Mouse (Mus musculus) stomach, embryonic 14.5 days (tissue): ENCODE results near the gene Ripk3. TPM values are rescaled to one million over a fixed set of nuclear protein-coding genes. Genes with fewer than 3 reads are reported as not detected.

ENCODE experiments used
- ATAC-seq: fragments of 200-750 bp; cut with Nextera tagmentation; 2 replicates; pipeline ENCODE4 v1.8.0; 2017; ENCODE audit warnings: low read depth, moderate TSS enrichment; ENCODE audit not compliant: insufficient number of reproducible peaks, insufficient read depth, low FRiP score
- H3K27ac ChIP-seq: fragments of 300-500 bp; sonication (generic); 2 replicates; pipeline ENCODE4 v1.5.1; 2014; ENCODE audit warnings: mild to moderate bottlenecking, low read length, moderate library complexity, mixed read lengths
- H3K27me3 ChIP-seq: fragments of 300-500 bp; sonication (generic); 2 replicates; pipeline ENCODE4 v1.6.1; 2014; ENCODE audit warnings: low read length, control low read depth, mixed read lengths; ENCODE audit not compliant: control insufficient read depth, insufficient read depth
- H3K36me3 ChIP-seq: fragments of 300-500 bp; sonication (generic); 2 replicates; pipeline ENCODE4 v1.6.1; 2014; ENCODE audit warnings: mild to moderate bottlenecking, control low read depth, low read length, moderate library complexity, mixed read lengths; ENCODE audit not compliant: control insufficient read depth, insufficient read depth
- H3K4me1 ChIP-seq: fragments of 300-500 bp; sonication (generic); 2 replicates; pipeline ENCODE4 v1.6.1; 2014; ENCODE audit warnings: low read length, control low read depth, mixed read lengths; ENCODE audit not compliant: control insufficient read depth, insufficient read depth
- H3K4me2 ChIP-seq: fragments of 300-500 bp; sonication (generic); replicated peaks from 2 replicates; pipeline ENCODE4 v1.6.1; 2014; ENCODE audit warnings: low read depth, low read length, control low read depth
- H3K4me3 ChIP-seq: fragments of 300-500 bp; sonication (generic); 2 replicates; pipeline ENCODE4 v1.5.1; 2014; ENCODE audit warnings: low read depth, low read length, control low read depth
- H3K9ac ChIP-seq: fragments of 300-500 bp; sonication (generic); replicated peaks from 2 replicates; pipeline ENCODE4 v1.6.1; 2014; ENCODE audit warnings: low read depth, mild to moderate bottlenecking, control low read depth, low read length, moderate library complexity, mixed read lengths
- H3K9me3 ChIP-seq: fragments of 300-500 bp; sonication (generic); 2 replicates; pipeline ENCODE4 v1.6.1; 2016; ENCODE audit warnings: low read depth, low read length, control low read depth; ENCODE audit not compliant: control insufficient read depth
- WGBS: fragments of 180-500 bp; shearing (Covaris S2); extraction: QIAGEN DNeasy Blood & Tissue Kit; methylation state at CpG from one replicate; pipeline ENCODE4 v1.1.7; 2014; 5-methylcytosine and 5-hydroxymethylcytosine counted together
- polyA plus RNA-seq: library from polyadenylated mRNA; unstranded; fragments of >200 nt; fragmentation: Nextera tagmentation; extraction: Ambion mirVana; gene quantifications from 2 replicates; pipeline ENCODE4 v1.2.1, GENCODE M21; 2014

Ripk3 gene
- polyA plus RNA-seq, 1 experiment from 2014 or later = 25.3 TPM

DNA sequence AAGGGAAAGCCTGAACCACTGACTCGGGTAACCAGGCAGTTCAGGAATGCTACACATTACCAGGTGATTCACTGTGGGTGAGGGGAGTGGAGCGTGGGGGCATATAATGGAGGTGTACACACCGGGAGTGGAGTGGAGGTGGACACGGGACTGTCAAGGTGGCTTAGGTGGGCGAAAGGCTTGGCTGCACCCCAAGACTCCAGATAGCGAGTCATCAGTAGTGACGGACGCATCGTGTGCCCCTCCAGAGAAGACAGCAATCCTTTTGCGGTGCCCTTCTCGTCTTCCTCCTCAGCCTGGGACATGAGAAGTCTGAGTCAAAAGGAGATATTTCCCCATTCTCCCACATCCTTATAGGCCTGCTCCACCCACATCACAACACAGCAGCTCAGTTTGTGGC, 10.9 kb downstream of the Ripk3 start:
- no peak overlapping the region for H3K27ac ChIP-seq
- no peaks in the 10 kb centered on the region for H3K9me3 ChIP-seq
- WGBS = 83% methylated on average over 11 of the region's 11 CpGs
- no peak overlapping the region for H3K4me3 ChIP-seq
- H3K36me3 ChIP-seq = no peaks in the 10 kb centered on the region
- H3K9ac ChIP-seq = no peak overlapping the region
- no peak overlapping the region for H3K4me2 ChIP-seq
- no peaks in the 10 kb centered on the region for H3K27me3 ChIP-seq
- peaks cover 10% of the 10 kb centered on the region for H3K4me1 ChIP-seq
- no peak for ATAC-seq

DNA sequence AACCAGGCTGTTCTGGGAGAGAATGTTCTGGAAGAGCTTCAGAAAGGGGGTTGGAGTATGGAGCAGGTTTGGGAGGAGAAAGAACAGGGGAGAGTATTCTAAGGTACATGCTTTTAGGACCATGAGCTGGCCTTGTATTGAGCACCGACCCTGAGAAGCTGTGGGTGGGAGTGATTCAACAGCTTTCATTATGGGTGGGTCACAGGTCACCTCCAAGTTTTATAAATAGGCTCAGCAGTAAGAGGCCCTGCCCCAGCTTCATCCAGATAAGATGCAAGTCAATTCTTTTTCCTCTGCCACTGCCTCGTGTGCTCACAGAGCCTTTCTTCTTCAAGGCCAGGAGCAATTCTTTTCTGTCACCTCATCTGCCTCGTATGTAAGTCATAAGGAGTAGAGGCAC, 11.5 kb downstream of the Ripk3 start:
- no peak overlapping the region for H3K4me3 ChIP-seq
- 12% methylated on average over 3 of the region's 3 CpGs for WGBS
- H3K36me3 ChIP-seq = no peaks in the 10 kb centered on the region
- no peaks in the 10 kb centered on the region for H3K9me3 ChIP-seq
- H3K27ac ChIP-seq = no peak overlapping the region
- H3K4me2 ChIP-seq = no peak overlapping the region
- H3K4me1 ChIP-seq = peaks cover 5% of the 10 kb centered on the region
- no peak for ATAC-seq
- H3K27me3 ChIP-seq = no peaks in the 10 kb centered on the region
- H3K9ac ChIP-seq = no peak overlapping the region

DNA sequence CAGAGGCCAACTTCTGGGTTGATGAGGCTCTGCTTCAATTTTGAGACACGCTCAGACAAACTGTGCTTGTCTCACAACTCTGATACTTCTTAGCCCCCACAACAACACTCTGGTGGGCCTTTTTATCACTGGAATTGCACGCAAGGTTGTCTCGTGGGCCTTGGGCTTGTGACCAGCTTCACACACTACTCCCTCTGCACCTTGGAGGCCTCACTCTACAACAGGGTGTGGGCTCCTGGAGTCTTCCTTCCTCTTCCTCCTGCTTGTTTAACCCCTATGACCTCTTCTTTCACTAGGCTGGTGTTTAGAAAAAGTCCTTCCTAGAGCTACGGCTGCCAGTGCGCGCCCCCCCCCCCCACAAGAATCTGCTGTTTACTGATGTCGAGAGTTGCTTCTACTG, 12.0 kb downstream of the Ripk3 start:
- 51% methylated on average over 7 of the region's 7 CpGs for WGBS
- Histone ChIP-seq H3K4me1 (peaks cover 5% of the 10 kb centered on the region), H3K27me3 (no peaks in the 10 kb centered on the region), H3K4me2 (no peak overlapping the region), H3K9ac (no peak overlapping the region), H3K36me3 (no peaks in the 10 kb centered on the region), H3K4me3 (no peak overlapping the region), H3K9me3 (no peaks in the 10 kb centered on the region), H3K27ac (no peak overlapping the region)
- ATAC-seq = no peak

DNA sequence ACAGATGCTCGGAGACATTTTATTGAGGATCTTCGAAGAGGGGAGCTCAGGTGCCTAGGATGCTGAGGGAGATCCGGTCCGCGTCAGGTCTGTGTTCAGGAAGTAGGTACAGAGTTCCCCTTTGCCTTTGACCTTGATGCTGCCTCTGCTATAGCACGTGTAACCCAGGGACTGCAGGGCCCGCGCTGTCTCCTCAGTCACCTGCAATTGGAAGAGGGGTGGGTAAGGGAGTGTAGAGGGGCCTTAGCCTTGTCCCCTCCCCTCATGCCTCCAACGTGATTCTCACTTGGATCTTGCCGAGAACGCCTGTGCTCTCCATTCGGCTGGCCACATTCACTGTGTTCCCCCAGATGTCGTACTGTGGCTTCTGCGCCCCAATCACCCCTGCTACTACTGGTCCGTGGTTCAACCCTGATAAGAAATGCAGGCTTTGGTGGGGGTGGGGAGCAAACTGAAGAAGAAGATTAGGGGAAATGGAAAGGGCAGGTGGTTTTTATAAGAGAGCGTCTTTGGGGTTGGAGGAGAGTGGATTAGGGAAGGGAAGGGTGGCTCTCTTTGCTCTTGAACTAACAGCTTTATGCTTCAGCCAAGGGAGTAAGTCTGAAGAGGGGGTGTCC, 19.5 kb downstream of the Ripk3 start:
- H3K9ac ChIP-seq = no peak overlapping the region
- 0 out of 2 replicates have a peak, but pooled peaks cover 5% of the 10 kb centered on the region for H3K4me1 ChIP-seq
- no peak overlapping the region for H3K27ac ChIP-seq
- H3K4me3 ChIP-seq = no peak overlapping the region
- H3K27me3 ChIP-seq = peaks cover 12% of the 10 kb centered on the region; the same call in 1 of the 2 replicates
- H3K36me3 ChIP-seq = no peaks in the 10 kb centered on the region
- no peak for ATAC-seq
- no peaks in the 10 kb centered on the region for H3K9me3 ChIP-seq
- no peak overlapping the region for H3K4me2 ChIP-seq
- 73% methylated on average over 16 of the region's 16 CpGs for WGBS

DNA sequence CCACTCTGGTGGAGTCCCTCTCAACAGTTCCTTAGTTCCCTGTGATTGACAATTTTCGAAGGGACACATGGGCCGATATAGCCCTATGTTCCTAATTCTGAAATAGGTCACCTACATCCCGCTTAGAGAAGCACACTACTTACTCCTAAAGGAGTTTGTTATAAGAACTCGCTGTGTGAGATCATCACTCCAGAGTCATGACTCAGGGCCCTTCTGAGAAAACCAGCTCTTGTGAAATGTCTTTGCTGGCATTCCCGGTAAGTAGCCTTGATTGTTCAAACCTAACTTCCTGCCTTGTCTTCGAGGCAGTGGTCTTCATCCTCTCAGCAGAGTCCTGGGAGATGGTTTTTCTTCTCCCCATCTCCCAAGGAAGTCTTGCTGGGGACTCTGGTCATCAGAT, 20.1 kb downstream of the Ripk3 start:
- Histone ChIP-seq H3K27ac (no peak overlapping the region), H3K4me1 (0 out of 2 replicates have a peak, but pooled peaks cover 5% of the 10 kb centered on the region), H3K4me3 (no peak overlapping the region), H3K9ac (no peak overlapping the region), H3K36me3 (no peaks in the 10 kb centered on the region), H3K9me3 (no peaks in the 10 kb centered on the region), H3K27me3 (peaks cover 12% of the 10 kb centered on the region; the same call in 1 of the 2 replicates), H3K4me2 (no peak overlapping the region)
- 90% methylated on average over 6 of the region's 6 CpGs for WGBS
- ATAC-seq = no peak

DNA sequence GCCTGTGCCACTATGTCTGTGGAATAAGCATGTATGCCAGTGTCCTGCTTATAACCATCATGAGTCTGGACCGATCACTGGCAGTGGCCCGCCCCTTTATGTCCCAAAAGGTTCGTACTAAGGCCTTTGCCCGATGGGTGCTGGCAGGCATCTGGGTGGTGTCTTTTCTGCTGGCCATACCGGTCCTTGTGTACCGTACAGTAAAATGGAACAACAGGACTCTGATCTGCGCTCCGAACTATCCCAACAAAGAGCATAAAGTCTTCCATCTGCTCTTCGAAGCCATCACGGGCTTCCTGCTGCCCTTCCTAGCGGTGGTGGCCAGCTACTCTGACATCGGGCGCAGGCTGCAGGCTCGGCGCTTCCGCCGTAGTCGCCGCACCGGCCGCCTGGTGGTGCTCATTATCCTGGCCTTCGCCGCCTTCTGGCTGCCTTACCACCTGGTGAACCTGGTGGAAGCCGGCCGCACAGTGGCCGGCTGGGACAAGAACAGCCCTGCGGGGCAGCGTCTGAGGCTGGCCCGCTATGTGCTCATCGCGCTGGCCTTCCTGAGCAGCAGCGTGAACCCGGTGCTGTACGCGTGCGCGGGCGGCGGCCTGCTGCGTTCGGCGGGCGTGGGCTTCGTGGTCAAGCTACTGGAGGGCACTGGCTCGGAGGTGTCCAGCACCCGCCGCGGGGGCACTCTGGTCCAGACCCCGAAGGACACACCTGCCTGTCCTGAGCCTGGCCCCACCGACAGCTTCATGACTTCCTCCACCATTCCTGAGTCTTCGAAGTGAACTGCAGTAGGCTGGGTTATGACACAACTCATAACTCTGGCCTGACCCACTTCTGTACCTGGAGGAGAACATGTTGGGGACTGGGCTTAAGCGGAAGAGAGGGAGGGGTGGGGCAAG, 20.9 kb downstream of the Ripk3 start:
- Histone ChIP-seq H3K4me3 (peak overlapping the region; percentile 34), H3K27me3 (peaks cover 12% of the 10 kb centered on the region; the same call in 1 of the 2 replicates), H3K4me1 (0 out of 2 replicates have a peak, but pooled peaks cover 5% of the 10 kb centered on the region), H3K4me2 (peak overlapping the region; percentile 70), H3K9ac (peak overlapping the region; percentile 25; the same call in 1 of the 2 replicates), H3K27ac (no peak overlapping the region), H3K36me3 (no peaks in the 10 kb centered on the region), H3K9me3 (no peaks in the 10 kb centered on the region)
- ATAC-seq = peak; percentile 70; the same call in 1 of the 2 replicates
- 13% methylated on average over 52 of the region's 52 CpGs for WGBS

DNA sequence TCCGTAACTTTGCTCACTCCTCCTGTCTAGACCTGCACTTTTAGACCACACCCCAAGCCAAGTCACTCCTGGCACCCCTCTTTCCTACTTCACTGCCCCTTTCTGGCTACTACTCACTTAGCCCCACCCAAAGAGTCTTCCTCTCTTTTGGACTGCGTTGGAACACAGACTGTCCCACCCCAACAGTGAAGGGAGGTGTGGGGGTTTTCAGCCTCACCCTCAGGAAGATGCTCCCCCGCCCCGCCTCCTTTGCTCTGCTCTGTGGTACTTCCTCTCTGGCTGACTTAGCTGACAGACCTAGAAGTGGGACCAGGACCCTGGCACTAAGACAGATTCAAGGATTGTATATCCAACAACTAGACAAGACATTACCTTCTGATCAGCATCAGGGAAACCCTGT, 23.0 kb downstream of the Ripk3 start, which contains the start of gene Ltb4r1:
Gene Ltb4r1, plus strand, starts transcription at position 267 of the 400 bp plus-strand sequence.
- H3K27ac ChIP-seq = no peak within 1 kb of the TSS
- H3K9ac ChIP-seq = no peak within 1 kb of the TSS
- H3K4me2 ChIP-seq = no peak within 1 kb of the TSS
- 58% methylated on average over 4 of the region's 4 CpGs for WGBS
- no peaks in the 10 kb centered on the region for H3K9me3 ChIP-seq
- no peak within 1 kb of the TSS for H3K4me3 ChIP-seq
- H3K4me1 ChIP-seq = peaks cover 9% of the 10 kb centered on the region; the same call in 1 of the 2 replicates
- ATAC-seq = no peak
- H3K36me3 ChIP-seq = no peaks in the 10 kb centered on the region
- peaks cover 19% of the 10 kb centered on the region; the same call in 1 of the 2 replicates for H3K27me3 ChIP-seq

DNA sequence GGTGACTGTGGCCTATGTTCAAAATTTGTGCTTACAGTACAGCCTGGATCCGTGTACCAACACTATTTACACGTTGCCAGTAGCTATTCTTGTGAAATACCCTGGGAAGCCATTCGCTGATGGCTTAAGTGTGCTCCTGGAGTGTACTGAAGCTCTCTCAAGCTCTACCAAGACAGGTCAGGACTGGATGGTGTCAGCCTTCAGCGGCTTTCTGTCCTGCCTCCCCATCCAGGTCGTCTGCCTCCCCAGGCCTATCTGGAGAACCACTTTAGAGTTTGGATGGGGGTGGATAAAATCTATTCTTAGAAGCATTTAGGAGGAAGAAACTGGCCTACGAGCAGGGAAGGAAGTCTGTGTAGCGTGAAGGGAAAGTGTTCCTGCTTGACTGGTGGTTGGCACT, 25.5 kb downstream of the Ripk3 start:
- Histone ChIP-seq H3K27me3 (peaks cover 17% of the 10 kb centered on the region; the same call in 1 of the 2 replicates), H3K9ac (no peak overlapping the region), H3K4me2 (peak overlapping the region; percentile 98; the same call in 1 of the 2 replicates), H3K36me3 (no peaks in the 10 kb centered on the region), H3K27ac (no peak overlapping the region), H3K4me1 (peaks cover 11% of the 10 kb centered on the region; the same call in 1 of the 2 replicates), H3K4me3 (no peak overlapping the region), H3K9me3 (no peaks in the 10 kb centered on the region)
- no peak for ATAC-seq
- 62% methylated on average over 7 of the region's 7 CpGs for WGBS
